Comparison of ENCODE assay signal across 12 mouse cellular contexts in the genomic region with DNA sequence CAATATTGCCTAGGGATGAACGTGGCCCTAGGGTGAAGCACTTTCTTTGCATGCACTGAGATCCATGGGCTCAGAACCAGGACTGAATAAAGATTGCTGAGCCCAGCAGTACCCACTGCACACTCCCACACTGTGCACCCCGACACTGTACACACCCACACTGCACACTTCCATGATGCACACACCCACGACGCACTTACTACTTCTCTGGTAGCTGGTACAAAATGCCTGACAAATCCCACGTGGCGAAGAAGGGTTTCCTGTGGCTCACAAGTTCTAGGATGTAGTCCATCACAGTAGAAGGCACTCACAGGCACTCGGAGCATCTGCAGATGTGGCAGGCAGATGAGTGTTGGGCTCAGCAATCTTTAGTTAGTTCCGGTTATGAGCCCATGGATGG. TPM values are rescaled to one million over a fixed set of nuclear protein-coding genes. Genes with fewer than 3 reads are reported as not detected.
"Had no signal": no experiment of that assay in that cellular context is flagged by ENCODE, and none has a peak within 500 bp of the region (broad histone marks: within the 10 kb centered on the region; RNA-seq: fewer than 3 reads in every experiment).

No protein-coding gene starts in this region.

- DNase-seq: lung, adult 18-20 months; lung, embryonic 14.5 days; lung, postnatal 10 days; lung, postnatal 4 days; retina, postnatal 1 day; right cerebral cortex, postnatal 4 days; spleen, adult 18-20 months; thymus, adult 2 months; thymus, postnatal 25 days; thymus, postnatal 4 days had no signal

RNA-seq across cellular contexts. Expression of gene Ncan, which starts 4.3 kb away (rescaled TPM):
- total RNA-seq: megakaryocyte, adult 5-6 weeks; megakaryocyte-erythroid progenitor cell, adult 5-6 weeks had no signal

RNA-seq across cellular contexts. Expression of gene Mef2b, which starts 14.5 kb away (rescaled TPM):
- total RNA-seq: megakaryocyte, adult 5-6 weeks had no signal
